Mouse (Mus musculus): ENCODE results near the gene Cpeb4. TPM values are rescaled to one million over a fixed set of nuclear protein-coding genes. Genes with fewer than 3 reads are reported as not detected.
"Not testable (repeated sequence)": the region's sequence is repeated elsewhere in the genome, so short reads cannot be mapped to it uniquely, and the experiment has no call there.

Cpeb4 gene
- total and polyA plus RNA-seq, 2 experiments from 2014 or later: 19.1 to 103 TPM

DNA sequence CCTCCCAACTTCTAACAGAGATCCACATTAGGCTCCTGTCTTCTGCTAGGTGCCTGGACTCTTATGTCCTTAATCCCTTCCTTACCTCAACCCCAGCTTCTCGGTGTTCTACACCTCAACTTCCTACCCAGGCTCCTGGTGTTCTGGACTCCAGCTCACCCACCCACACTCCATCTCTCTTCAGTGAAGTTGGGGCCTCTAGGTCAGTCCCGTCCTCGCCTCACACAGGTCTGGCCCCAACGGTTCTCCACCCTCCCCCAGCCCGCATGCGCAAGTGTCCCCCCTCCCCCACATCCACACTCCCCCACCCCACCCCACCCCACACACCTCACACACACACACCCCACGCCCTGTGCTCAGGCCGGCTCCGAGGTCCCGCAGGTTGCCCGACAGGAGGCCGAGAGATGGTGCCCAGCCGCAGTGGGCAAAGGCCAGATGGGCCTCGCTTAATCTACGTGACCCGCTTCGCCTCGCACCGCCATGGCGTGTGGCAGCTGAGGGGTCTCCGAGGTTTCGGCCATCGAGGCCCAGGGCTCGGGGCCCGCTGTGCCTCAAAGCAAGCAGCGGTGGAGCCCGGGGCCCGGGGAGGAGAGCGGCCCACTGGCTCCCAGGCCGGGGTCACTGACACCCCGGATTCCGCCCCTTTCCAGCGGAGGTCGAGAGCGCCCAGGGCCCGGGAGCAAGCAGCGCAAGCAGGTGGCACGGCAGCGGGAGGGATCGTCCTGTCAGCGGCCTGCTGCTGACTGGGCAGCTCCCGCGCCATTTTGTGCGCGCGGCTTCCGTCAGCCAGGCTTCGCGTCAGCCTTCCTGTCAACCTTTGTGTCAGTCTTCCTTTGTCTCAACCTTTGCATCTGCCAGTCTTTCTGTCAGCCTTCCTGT, 93.5 kb downstream of the Cpeb4 start, which contains the start of gene 4930524B15Rik:
TSS of gene 4930524B15Rik (plus strand) at position 337 of the 879 bp plus-strand sequence.
- no peaks in the 10 kb centered on the region for H3K27me3 ChIP-seq (ENCODE audit: insufficient read depth, low read length)
- ATAC-seq (ENCODE audit: low FRiP score) (peak; percentile 34; the same call in 1 of the 2 replicates), DNase-seq (ENCODE audit: low spot score) (no peak)
- no peaks in the 10 kb centered on the region for H3K36me3 ChIP-seq (ENCODE audit: insufficient read depth, low read length)
- peak within 1 kb of the TSS; percentile 36 for H3K4me2 ChIP-seq (ENCODE audit: low read depth, low read length, poor library complexity, severe bottlenecking)
- H3K9ac ChIP-seq (replicated peaks; ENCODE audit: low read length, poor library complexity, severe bottlenecking): peak within 1 kb of the TSS; percentile 46; the same call in 1 of the 2 replicates
- H3K9me3 ChIP-seq (ENCODE audit: low read length): no peaks in the 10 kb centered on the region
- peak within 1 kb of the TSS; percentile 10; the same call in 1 of the 2 replicates for H3K4me3 ChIP-seq (ENCODE audit: low read depth, low read length)
- no peaks in the 10 kb centered on the region for H3K4me1 ChIP-seq (ENCODE audit: insufficient read depth, low read length)
- 50% methylated on average over 45 of the region's 49 CpGs for WGBS
- 0 out of 2 replicates have a peak within 1 kb of the TSS, but pooled peaks have one; percentile 6 for H3K27ac ChIP-seq (ENCODE audit: low read depth, low read length)
- no peak for TF ChIP-seq CTCF (IDR thresholded peaks at IDR 0.05)

DNA sequence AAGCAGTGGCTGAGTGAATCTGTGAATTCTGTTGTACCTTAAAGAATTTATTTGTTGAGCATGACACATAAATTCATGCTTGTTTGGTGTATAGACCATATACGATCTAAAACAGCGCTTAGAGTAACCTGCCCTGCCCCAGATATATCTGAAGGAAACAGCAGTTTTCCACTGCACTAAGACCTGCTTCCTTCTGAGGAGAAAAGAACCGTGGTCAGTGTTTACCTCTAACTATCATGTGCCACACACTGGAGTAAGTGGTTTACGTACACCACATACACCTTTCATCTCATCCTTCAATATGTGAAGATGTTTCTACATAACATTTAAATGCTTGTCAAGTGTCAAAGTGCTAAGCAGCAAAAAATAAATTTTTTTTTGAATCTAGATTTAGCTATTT, 102.1 kb downstream of the Cpeb4 start:
- TF ChIP-seq CTCF (IDR thresholded peaks at IDR 0.05): no peak
- DNase-seq (ENCODE audit: low spot score) (no peak), ATAC-seq (ENCODE audit: low FRiP score) (no peak)
- 83% methylated on average over 4 of the region's 4 CpGs for WGBS
- no peaks in the 10 kb centered on the region for H3K36me3 ChIP-seq (ENCODE audit: insufficient read depth, low read length)
- no peak overlapping the region for H3K4me3 ChIP-seq (ENCODE audit: low read depth, low read length)
- no peaks in the 10 kb centered on the region for H3K27me3 ChIP-seq (ENCODE audit: insufficient read depth, low read length)
- no peak overlapping the region for H3K4me2 ChIP-seq (ENCODE audit: low read depth, low read length, poor library complexity, severe bottlenecking)
- no peak overlapping the region for H3K9ac ChIP-seq (replicated peaks; ENCODE audit: low read length, poor library complexity, severe bottlenecking)
- no peaks in the 10 kb centered on the region for H3K9me3 ChIP-seq (ENCODE audit: low read length)
- no peaks in the 10 kb centered on the region for H3K4me1 ChIP-seq (ENCODE audit: insufficient read depth, low read length)
- H3K27ac ChIP-seq (ENCODE audit: low read depth, low read length): no peak overlapping the region

- H3K4me3 ChIP-seq (ENCODE audit: low read depth, low read length): no peak overlapping the region
- ATAC-seq (ENCODE audit: low FRiP score): no peak
- H3K4me1 ChIP-seq (ENCODE audit: insufficient read depth, low read length): no peaks in the 10 kb centered on the region
- H3K9ac ChIP-seq (replicated peaks; ENCODE audit: low read length, poor library complexity, severe bottlenecking): no peak overlapping the region
- DNase-seq (ENCODE audit: low spot score): no peak
- no peak overlapping the region for H3K4me2 ChIP-seq (ENCODE audit: low read depth, low read length, poor library complexity, severe bottlenecking)
- no peak overlapping the region for H3K27ac ChIP-seq (ENCODE audit: low read depth, low read length)
- H3K27me3 ChIP-seq (ENCODE audit: insufficient read depth, low read length): no peaks in the 10 kb centered on the region
- 58% methylated on average over 8 of the region's 8 CpGs for WGBS
- no peaks in the 10 kb centered on the region for H3K9me3 ChIP-seq (ENCODE audit: low read length)
- no peak for TF ChIP-seq CTCF (IDR thresholded peaks at IDR 0.05)
- H3K36me3 ChIP-seq (ENCODE audit: insufficient read depth, low read length): no peaks in the 10 kb centered on the region
Observed at GRCm38 (mm10) chr11:31974826-31975225, 102.8 kb downstream of the Cpeb4 start.

- ATAC-seq (ENCODE audit: low FRiP score) (no peak), DNase-seq (ENCODE audit: low spot score) (no peak)
- H3K4me2 ChIP-seq (ENCODE audit: low read depth, low read length, poor library complexity, severe bottlenecking): no peak overlapping the region
- no peaks in the 10 kb centered on the region for H3K36me3 ChIP-seq (ENCODE audit: insufficient read depth, low read length)
- H3K4me3 ChIP-seq (ENCODE audit: low read depth, low read length): no peak overlapping the region
- TF ChIP-seq CTCF (IDR thresholded peaks at IDR 0.05): no peak
- no peaks in the 10 kb centered on the region for H3K27me3 ChIP-seq (ENCODE audit: insufficient read depth, low read length)
- 80% methylated on average over 5 of the region's 5 CpGs for WGBS
- H3K27ac ChIP-seq (ENCODE audit: low read depth, low read length): no peak overlapping the region
- H3K4me1 ChIP-seq (ENCODE audit: insufficient read depth, low read length): no peaks in the 10 kb centered on the region
- H3K9me3 ChIP-seq (ENCODE audit: low read length): no peaks in the 10 kb centered on the region
- no peak overlapping the region for H3K9ac ChIP-seq (replicated peaks; ENCODE audit: low read length, poor library complexity, severe bottlenecking)
Observed at GRCm38 (mm10) chr11:31975678-31976077, 103.7 kb downstream of the Cpeb4 start.

- WGBS: 77% methylated on average over 5 of the region's 5 CpGs
- Histone ChIP-seq H3K36me3 (ENCODE audit: insufficient read depth, low read length) (no peaks in the 10 kb centered on the region), H3K27me3 (ENCODE audit: insufficient read depth, low read length) (no peaks in the 10 kb centered on the region), H3K4me2 (ENCODE audit: low read depth, low read length, poor library complexity, severe bottlenecking) (no peak overlapping the region), H3K9ac (replicated peaks; ENCODE audit: low read length, poor library complexity, severe bottlenecking) (no peak overlapping the region), H3K4me1 (ENCODE audit: insufficient read depth, low read length) (no peaks in the 10 kb centered on the region), H3K27ac (ENCODE audit: low read depth, low read length) (no peak overlapping the region), H3K9me3 (ENCODE audit: low read length) (no peaks in the 10 kb centered on the region), H3K4me3 (ENCODE audit: low read depth, low read length) (no peak overlapping the region)
- ATAC-seq (ENCODE audit: low FRiP score) (no peak), DNase-seq (ENCODE audit: low spot score) (no peak)
- no peak for TF ChIP-seq CTCF (IDR thresholded peaks at IDR 0.05)
Observed at GRCm38 (mm10) chr11:31976137-31976536, 104.1 kb downstream of the Cpeb4 start.

GRCm38 (mm10) chr11:31980089-31980488, 108.1 kb downstream of the Cpeb4 start:
- ATAC-seq (ENCODE audit: low FRiP score); H3K27me3 ChIP-seq (ENCODE audit: insufficient read depth, low read length); H3K27ac ChIP-seq (ENCODE audit: low read depth, low read length); H3K36me3 ChIP-seq (ENCODE audit: insufficient read depth, low read length); H3K9ac ChIP-seq (replicated peaks; ENCODE audit: low read length, poor library complexity, severe bottlenecking); H3K4me3 ChIP-seq (ENCODE audit: low read depth, low read length); H3K9me3 ChIP-seq (ENCODE audit: low read length); H3K4me1 ChIP-seq (ENCODE audit: insufficient read depth, low read length); H3K4me2 ChIP-seq (ENCODE audit: low read depth, low read length, poor library complexity, severe bottlenecking); DNase-seq (ENCODE audit: low spot score): not testable (repeated sequence)
- 81% methylated on average over 5 of the region's 5 CpGs for WGBS

All from midbrain, postnatal 0 days (tissue).